In genomic region chr4:142014659-142015608, GRCm38 (mm10) we compare ENCODE assay signal across 8 mouse cellular contexts. TPM values are rescaled to one million over a fixed set of nuclear protein-coding genes. Genes with fewer than 3 reads are reported as not detected.
A peak's percentile ranks its signal among the peaks of the same experiment; 100 is the strongest.
DNase-seq lines count a peak whose midpoint lies in the region; ATAC-seq and TF ChIP-seq lines count a peak whose summit lies in the region.

Gene Fhad1, minus strand, starts transcription at chr4:142015082.

- peaks cover 3% of the 10 kb centered on the region; the same call in 1 of the 2 replicates for H3K4me1 ChIP-seq in cortical plate, adult 2 months (ENCODE audit: control insufficient read depth, insufficient read depth, low read length)
- H3K4me1 ChIP-seq in hindbrain, postnatal 0 days (ENCODE audit: insufficient read depth, low read length) = peaks cover 5% of the 10 kb centered on the region; the same call in 1 of the 2 replicates

- H3K4me3 ChIP-seq in cortical plate, adult 2 months (ENCODE audit: insufficient read depth, low read length) = peak within 1 kb of the TSS; percentile 18
- peak within 1 kb of the TSS; percentile 48 for H3K4me3 ChIP-seq in hindbrain, postnatal 0 days (ENCODE audit: low read length)

- DNase-seq in adrenal gland, adult (ENCODE audit: inconsistent age in 2 of 2, low spot score in 1 of 2) = peak; percentile 69 to 85
- DNase-seq in gastrocnemius, postnatal 25 days = peak; percentile 40
- peak; percentile 84 for DNase-seq in hindbrain, postnatal 0 days (ENCODE audit: low spot score)
- peak; percentile 53 to 54 for DNase-seq in left cerebral cortex, postnatal 36 days (ENCODE audit: low spot score in 2 of 2)
- DNase-seq in right cerebral cortex, postnatal 10 days (ENCODE audit: low spot score in 2 of 2) = peak; percentile 69
- peak; percentile 47 for DNase-seq in urinary bladder, postnatal 10 days (ENCODE audit: low spot score)

- TF ChIP-seq CTCF in cortical plate, adult 2 months (IDR thresholded peaks at IDR 0.05; ENCODE audit: extremely low read depth, insufficient read depth, low read length) = no peak
- peak; percentile 44 for TF ChIP-seq CTCF in hindbrain, postnatal 0 days (IDR thresholded peaks at IDR 0.05; ENCODE audit: low read depth)

- no peaks in the 10 kb centered on the region for H3K9me3 ChIP-seq in hindbrain, postnatal 0 days (ENCODE audit: low read length)

- H3K27ac ChIP-seq in cortical plate, adult 2 months (ENCODE audit: insufficient read depth, low read length) = no peak within 1 kb of the TSS
- peak within 1 kb of the TSS; percentile 60 for H3K27ac ChIP-seq in hindbrain, postnatal 0 days

- H3K9ac ChIP-seq in hindbrain, postnatal 0 days (replicated peaks; ENCODE audit: low read length) = peak within 1 kb of the TSS; percentile 49; the same call in 1 of the 2 replicates

- TF ChIP-seq POLR2A in cortical plate, adult 2 months (IDR thresholded peaks at IDR 0.05; ENCODE audit: extremely low read depth, insufficient read depth, low read length) = no peak

- H3K27me3 ChIP-seq in hindbrain, postnatal 0 days (ENCODE audit: insufficient read depth, low read length) = no peaks in the 10 kb centered on the region

- H3K4me2 ChIP-seq in hindbrain, postnatal 0 days (ENCODE audit: low read depth, low read length) = peak within 1 kb of the TSS; percentile 73

- ATAC-seq in hindbrain, postnatal 0 days = peak; percentile 82
- ATAC-seq in megakaryocyte progenitor cell, adult 5-6 weeks (replicated peaks; ENCODE audit: poor library complexity) = peak; percentile 62

- intact Hi-C loops in left cerebral cortex, postnatal 36 days (cut with DNase I) = no loop called here

- 2% methylated on average over 36 of the region's 46 CpGs for WGBS in hindbrain, postnatal 0 days

- no peaks in the 10 kb centered on the region for H3K36me3 ChIP-seq in hindbrain, postnatal 0 days (ENCODE audit: insufficient read depth, low read length)

RNA-seq across cellular contexts. Expression of gene Fhad1, which starts in this region (rescaled TPM):
- 6.5 and 8.2 TPM in 2 replicates for polyA plus RNA-seq in cortical plate, adult 2 months (2012; rRNA removed)
- total RNA-seq in gastrocnemius, postnatal 25 days (2021) = under 1 TPM in 1 of 2 experiments, not detected in 1; 0.83 TPM
- 2.0 and 16.9 TPM in 2 replicates for total RNA-seq in hindbrain, postnatal 0 days (2014; rRNA removed)
- polyA plus RNA-seq in hindbrain, postnatal 0 days (2015; fragmentation: Nextera tagmentation; extraction: Ambion mirVana) = 5.8 and 7.5 TPM in 2 replicates
- total RNA-seq in left cerebral cortex, postnatal 36 days (2021) = 10 to 100 TPM in 1 of 2 experiments, 1 to 10 TPM in 1; 5.1 to 10.8 TPM
- 0.20 TPM in 1 of 2 replicates, not detected in the other for total RNA-seq in megakaryocyte progenitor cell, adult 5-6 weeks (2015)
- total RNA-seq in megakaryocyte progenitor cell, adult 5-6 weeks (2017) = 1.2 TPM in 1 of 2 replicates, not detected in the other

Comparison
In these comparisons a context has a peak if more than half of its experiments do, and no peak if none do; other contexts are left out.
1. Peak in DNase-seq in gastrocnemius, postnatal 25 days; RNA of the gene not detected or under 1 TPM.